Mouse (Mus musculus) liver, embryonic 14.5 days (tissue): ENCODE measurements around the gene Fign.

ENCODE experiments used
- CTCF ChIP-seq: IDR thresholded peaks from 2 replicates; pipeline ENCODE4 v1.5.1; 2016; ENCODE audit warnings: antibody characterized with exemption, low read depth, control low read depth
- EP300 ChIP-seq: IDR thresholded peaks from 2 replicates; pipeline ENCODE4 v1.6.1; 2016; ENCODE audit warnings: antibody characterized with exemption, low read depth

DNA sequence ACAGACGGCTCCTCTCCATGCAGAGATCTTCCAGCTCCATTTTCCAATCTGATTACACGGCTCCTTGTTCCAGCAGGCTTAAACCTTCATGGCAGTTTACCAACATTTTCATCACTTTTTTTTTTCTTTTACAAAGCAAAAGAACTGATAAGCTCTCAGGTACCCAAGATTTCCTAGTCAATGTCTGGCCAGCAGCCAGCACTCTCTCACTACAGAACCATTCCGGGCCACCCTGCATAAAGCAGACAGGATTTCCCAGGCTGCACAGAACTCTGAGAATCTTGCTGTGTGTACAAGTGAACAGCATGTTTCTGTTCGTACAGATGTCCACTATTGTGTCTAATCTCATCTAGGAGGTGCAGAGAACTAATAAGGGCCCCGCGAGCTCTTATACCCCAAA is 22.0 kb downstream of the Fign start:
- no peak for TF ChIP-seq CTCF
- no peak for TF ChIP-seq EP300
